Mouse (Mus musculus) bone marrow, adult 2 months (tissue): Measurements from ENCODE around the gene Krt7.

Source experiments
- CTCF ChIP-seq: fragments of 200-500 bp; IDR thresholded peaks from 2 replicates; pipeline ENCODE4 v1.5.1; 2011; ENCODE audit warnings: low read length, control low read depth; ENCODE audit not compliant: control insufficient read depth, insufficient read depth
- POLR2A ChIP-seq: fragments of 200-500 bp; IDR thresholded peaks from 2 replicates; pipeline ENCODE4 v1.6.1; 2011; ENCODE audit warnings: low read depth, mild to moderate bottlenecking, control low read depth, low read length, borderline replicate concordance; ENCODE audit not compliant: control insufficient read depth

DNA sequence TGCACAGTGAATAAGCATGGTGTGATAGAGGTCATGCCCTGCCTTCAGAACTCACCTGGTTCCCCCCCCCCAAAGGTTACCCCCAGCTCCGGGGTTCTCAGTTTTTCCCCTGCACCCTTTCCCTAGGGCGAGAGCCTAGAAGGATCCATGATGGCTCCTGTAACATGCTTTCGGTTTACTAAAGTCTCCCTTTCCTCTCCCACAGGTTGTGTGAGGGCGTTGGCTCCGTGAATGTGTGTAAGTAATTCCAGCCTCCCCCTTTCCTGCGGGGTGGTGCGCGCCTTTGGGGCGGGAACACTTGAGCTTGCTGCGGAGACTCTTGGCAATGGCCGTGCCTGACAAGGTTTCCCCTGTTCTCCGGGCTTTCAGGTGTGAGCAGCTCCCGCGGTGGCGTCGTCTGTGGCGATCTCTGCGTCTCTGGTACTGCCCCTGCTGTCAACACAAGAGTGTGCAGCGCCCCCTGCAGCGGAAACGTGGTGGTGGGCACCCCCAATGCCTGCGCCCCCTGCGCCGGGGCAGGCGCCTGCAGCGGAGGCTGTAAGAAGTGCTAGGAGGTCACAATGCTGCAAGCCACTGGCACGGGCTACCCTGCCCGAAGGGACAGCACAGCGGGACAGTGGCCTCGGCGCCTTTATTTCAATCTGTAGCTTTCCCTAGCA lies 68.3 kb downstream of the Krt7 start:
- TF ChIP-seq CTCF (peak; percentile 44), POLR2A (no peak)
